Mouse (Mus musculus) small intestine, adult 2 months (tissue): ENCODE data around the gene Mtg2. TPM values are rescaled to one million over a fixed set of nuclear protein-coding genes. Genes with fewer than 3 reads are reported as not detected.

ENCODE experiments used
- H3K27ac ChIP-seq: fragments of 200-500 bp; 2 replicates; pipeline ENCODE4 v1.5.1; 2012; ENCODE audit warnings: low read depth, low read length, control low read depth, inconsistent platforms; ENCODE audit not compliant: insufficient read depth
- H3K27me3 ChIP-seq: fragments of 200-500 bp; 2 replicates; pipeline ENCODE4 v1.6.1; 2012; ENCODE audit warnings: mild to moderate bottlenecking, moderate library complexity, low read length, inconsistent platforms; ENCODE audit not compliant: control insufficient read depth, insufficient read depth
- H3K36me3 ChIP-seq: fragments of 200-500 bp; 2 replicates; pipeline ENCODE4 v1.6.1; 2012; ENCODE audit warnings: mild to moderate bottlenecking, low read length, control low read depth, inconsistent platforms; ENCODE audit not compliant: control insufficient read depth, insufficient read depth
- H3K4me1 ChIP-seq: fragments of 200-500 bp; 2 replicates; pipeline ENCODE4 v1.6.1; 2012; ENCODE audit warnings: low read length, inconsistent platforms, mixed read lengths; ENCODE audit not compliant: control insufficient read depth, insufficient read depth, insufficient read length
- H3K4me3 ChIP-seq: fragments of 200-500 bp; 2 replicates; pipeline ENCODE4 v1.5.1; 2012; ENCODE audit warnings: low read depth, mild to moderate bottlenecking, control low read depth, inconsistent platforms, low read length, moderate library complexity
- CTCF ChIP-seq: fragments of 200-500 bp; IDR thresholded peaks from 2 replicates; pipeline ENCODE4 v1.5.1; 2012; ENCODE audit warnings: low read depth, mild to moderate bottlenecking, control low read depth, inconsistent platforms, low read length, moderate library complexity, mixed read lengths; ENCODE audit not compliant: insufficient replicate concordance, insufficient read length; ENCODE audit errors: extremely low read depth
- POLR2A ChIP-seq: fragments of 200-500 bp; IDR thresholded peaks from 2 replicates; pipeline ENCODE4 v1.6.1; 2012; ENCODE audit warnings: low read depth, mild to moderate bottlenecking, control low read depth, inconsistent platforms, low read length, moderate library complexity
- WGBS: fragments of 180-500 bp; shearing (Covaris S2); methylation state at CpG from one replicate; pipeline ENCODE4 v1.1.7; 2018; 5-methylcytosine and 5-hydroxymethylcytosine counted together
- polyA plus RNA-seq: library from polyadenylated mRNA; depleted of rRNA; stranded (reverse); fragments of >200 nt; gene quantifications from 2 replicates; pipeline ENCODE4 v1.2.3, GENCODE M21; 2012

The Mtg2 gene
- polyA plus RNA-seq, 1 experiment, result 10.2 TPM

DNA sequence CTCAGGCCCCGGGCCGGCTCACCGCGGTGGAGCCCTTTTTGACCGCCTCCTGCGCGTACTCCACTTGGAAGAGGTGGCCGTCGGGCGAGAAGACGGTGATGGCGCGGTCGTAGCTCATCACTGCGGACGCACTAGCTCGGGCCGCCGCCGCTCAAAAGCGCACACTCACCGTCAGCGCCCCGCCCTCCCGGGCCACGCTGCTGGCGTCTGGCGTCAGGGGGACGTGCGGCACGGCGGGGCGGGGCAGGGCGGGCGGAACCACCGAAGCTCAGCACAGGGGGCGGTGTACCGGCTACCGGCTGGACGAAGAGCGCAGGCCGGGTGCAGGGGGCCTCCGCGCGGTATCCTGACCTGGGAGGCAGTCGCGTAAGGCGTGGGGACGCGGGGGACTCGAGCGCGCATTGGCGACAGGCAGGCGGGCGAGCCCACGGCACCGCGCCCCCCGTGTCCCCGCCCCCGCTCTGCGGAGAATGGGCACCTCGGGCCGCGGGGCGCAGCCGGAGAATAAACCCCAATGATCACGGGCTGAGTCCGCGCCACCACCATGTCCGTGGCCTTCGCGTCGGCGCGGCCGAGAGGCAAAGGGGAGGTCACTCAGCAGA is 28.0 kb upstream of the Mtg2 start, which contains the start of the genes Psma7 and Ss18l1:
Gene Psma7 (minus strand): TSS at position 178 of the 602 bp plus-strand sequence.
Gene Ss18l1 (plus strand): TSS at position 254 of the 602 bp plus-strand sequence.
- H3K36me3 ChIP-seq, result peaks cover 14% of the 10 kb centered on the region
- H3K4me3 ChIP-seq, result peak within 1 kb of the TSS; percentile 77
- WGBS, result under 1% methylated on average over 75 of the region's 78 CpGs
- H3K27me3 ChIP-seq, result no peaks in the 10 kb centered on the region
- TF ChIP-seq POLR2A (peak; percentile 86), CTCF (no peak)
- peak within 1 kb of the TSS; percentile 70 for H3K27ac ChIP-seq
- H3K4me1 ChIP-seq, result peaks cover 8% of the 10 kb centered on the region

DNA sequence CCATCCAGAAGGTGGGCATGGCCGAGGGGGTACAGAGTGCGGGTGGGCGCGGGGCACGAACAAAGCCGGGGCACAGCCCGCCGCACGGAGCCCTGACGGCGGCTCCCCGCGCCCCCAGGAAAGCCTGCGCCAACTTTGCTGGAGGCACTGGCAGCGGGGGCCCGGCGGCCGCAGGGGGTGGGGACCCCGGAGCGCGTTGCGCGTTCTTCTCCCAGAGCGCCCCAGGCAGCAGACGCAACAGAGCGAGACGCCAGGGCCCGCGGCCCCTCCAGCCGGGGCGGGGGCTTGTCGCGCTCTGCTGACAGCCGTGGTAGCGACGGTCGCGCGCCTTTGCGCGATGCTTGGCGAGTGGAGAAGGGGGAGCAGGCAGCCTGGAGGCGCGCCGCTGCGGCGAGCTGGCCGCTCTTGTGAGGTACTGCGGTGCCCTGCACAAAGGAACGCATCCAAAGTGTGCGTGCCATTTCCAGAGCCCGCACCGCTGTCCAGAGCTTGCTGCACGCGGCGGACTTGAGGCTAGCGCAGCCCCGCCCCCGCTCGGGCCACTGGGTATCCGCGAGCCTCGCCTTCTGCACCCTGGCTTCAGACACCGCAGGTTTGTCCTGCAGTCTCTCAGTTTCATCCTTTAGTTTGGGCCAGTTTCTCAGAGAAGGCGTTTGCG is 27.4 kb upstream of the Mtg2 start:
- H3K4me3 ChIP-seq, result peak overlapping the region; percentile 77

DNA sequence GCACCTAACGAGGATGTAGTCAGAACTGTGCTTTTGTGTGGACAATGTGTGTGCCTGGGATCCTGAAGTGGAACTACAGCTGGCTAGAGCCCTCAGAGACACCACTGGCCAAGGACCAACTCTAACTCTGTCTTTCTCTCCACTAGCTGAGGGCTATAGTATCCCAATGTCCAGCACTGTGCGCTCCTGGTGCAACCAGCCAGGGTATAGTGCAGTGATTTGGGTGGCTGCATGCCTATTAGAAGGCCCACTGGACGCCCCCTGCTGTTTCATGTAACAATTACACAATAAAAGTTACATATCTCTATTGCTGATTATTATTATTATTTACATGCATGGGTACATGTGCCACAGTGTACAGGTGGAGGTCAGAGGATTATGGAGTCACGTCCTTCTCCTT is 25.1 kb upstream of the Mtg2 start:
- TF ChIP-seq CTCF (peak; percentile 62; the same call in 1 of the 2 replicates), POLR2A (no peak)
- WGBS, result 42% methylated on average over 4 of the region's 4 CpGs
- no peak overlapping the region for H3K27ac ChIP-seq
- no peaks in the 10 kb centered on the region for H3K36me3 ChIP-seq
- H3K4me3 ChIP-seq, result no peak overlapping the region
- no peaks in the 10 kb centered on the region for H3K27me3 ChIP-seq
- peaks cover 8% of the 10 kb centered on the region for H3K4me1 ChIP-seq

More for the DNA sequence above, 27.4 kb upstream of the Mtg2 start:
- Histone ChIP-seq H3K27me3 (no peaks in the 10 kb centered on the region), H3K27ac (peak overlapping the region; percentile 66; the same call in 1 of the 2 replicates), H3K36me3 (peaks cover 10% of the 10 kb centered on the region), H3K4me1 (peaks cover 8% of the 10 kb centered on the region)
- TF ChIP-seq POLR2A (no peak), CTCF (no peak)
- under 1% methylated on average over 66 of the region's 66 CpGs for WGBS

- 84% methylated on average over 3 of the region's 3 CpGs for WGBS
- TF ChIP-seq POLR2A (no peak), CTCF (no peak)
- no peaks in the 10 kb centered on the region for H3K27me3 ChIP-seq
- no peaks in the 10 kb centered on the region for H3K36me3 ChIP-seq
- H3K27ac ChIP-seq, result no peak overlapping the region
- H3K4me3 ChIP-seq, result no peak overlapping the region
- H3K4me1 ChIP-seq, result no peaks in the 10 kb centered on the region; the same call in 1 of the 2 replicates
Measured at GRCm38 (mm10) chr2:180047580-180047979, 22.8 kb upstream of the Mtg2 start.

GRCm38 (mm10) chr2:180047980-180048635 is 22.3 kb upstream of the Mtg2 start:
- 94% methylated on average over 18 of the region's 18 CpGs for WGBS

DNA sequence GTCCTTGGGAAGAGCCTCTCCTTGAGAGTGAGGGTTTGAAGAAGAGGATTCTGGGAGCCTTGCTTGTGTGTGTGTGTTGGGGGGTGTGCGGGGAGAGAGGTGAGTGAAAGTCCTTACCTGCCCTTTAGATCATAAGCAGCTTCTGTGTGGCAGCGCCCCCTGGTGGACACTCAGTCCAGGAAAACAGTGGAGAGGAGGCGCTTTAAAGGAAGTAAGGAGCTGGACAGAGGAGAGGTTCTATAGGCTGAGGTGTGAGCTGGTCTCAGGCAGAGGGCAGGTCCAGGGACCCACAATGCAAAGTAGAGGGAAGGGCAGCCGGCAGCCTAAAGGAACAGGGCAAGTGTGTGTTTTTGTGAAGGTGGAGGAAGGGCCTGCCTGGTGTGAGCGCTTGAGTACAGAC is 19.4 kb upstream of the Mtg2 start:
- TF ChIP-seq CTCF (peak; percentile 96; the same call in 1 of the 2 replicates), POLR2A (no peak)
- H3K27me3 ChIP-seq, result no peaks in the 10 kb centered on the region
- no peak overlapping the region for H3K4me3 ChIP-seq
- peaks cover 1% of the 10 kb centered on the region; the same call in 1 of the 2 replicates for H3K36me3 ChIP-seq
- no peak overlapping the region for H3K27ac ChIP-seq
- 23% methylated on average over 5 of the region's 5 CpGs for WGBS
- H3K4me1 ChIP-seq, result no peaks in the 10 kb centered on the region

More at GRCm38 (mm10) chr2:180047980-180048635, 22.3 kb upstream of the Mtg2 start:
- Histone ChIP-seq H3K27ac (no peak overlapping the region), H3K4me3 (no peak overlapping the region), H3K4me1 (no peaks in the 10 kb centered on the region; the same call in 1 of the 2 replicates), H3K27me3 (no peaks in the 10 kb centered on the region), H3K36me3 (no peaks in the 10 kb centered on the region)
- TF ChIP-seq CTCF (no peak), POLR2A (no peak)
